Mouse (Mus musculus): Measurements from ENCODE around the gene Tjp2.
"Not testable (repeated sequence)": the region's sequence is repeated elsewhere in the genome, so short reads cannot be mapped to it uniquely, and the experiment has no call there.

The Tjp2 gene

DNA sequence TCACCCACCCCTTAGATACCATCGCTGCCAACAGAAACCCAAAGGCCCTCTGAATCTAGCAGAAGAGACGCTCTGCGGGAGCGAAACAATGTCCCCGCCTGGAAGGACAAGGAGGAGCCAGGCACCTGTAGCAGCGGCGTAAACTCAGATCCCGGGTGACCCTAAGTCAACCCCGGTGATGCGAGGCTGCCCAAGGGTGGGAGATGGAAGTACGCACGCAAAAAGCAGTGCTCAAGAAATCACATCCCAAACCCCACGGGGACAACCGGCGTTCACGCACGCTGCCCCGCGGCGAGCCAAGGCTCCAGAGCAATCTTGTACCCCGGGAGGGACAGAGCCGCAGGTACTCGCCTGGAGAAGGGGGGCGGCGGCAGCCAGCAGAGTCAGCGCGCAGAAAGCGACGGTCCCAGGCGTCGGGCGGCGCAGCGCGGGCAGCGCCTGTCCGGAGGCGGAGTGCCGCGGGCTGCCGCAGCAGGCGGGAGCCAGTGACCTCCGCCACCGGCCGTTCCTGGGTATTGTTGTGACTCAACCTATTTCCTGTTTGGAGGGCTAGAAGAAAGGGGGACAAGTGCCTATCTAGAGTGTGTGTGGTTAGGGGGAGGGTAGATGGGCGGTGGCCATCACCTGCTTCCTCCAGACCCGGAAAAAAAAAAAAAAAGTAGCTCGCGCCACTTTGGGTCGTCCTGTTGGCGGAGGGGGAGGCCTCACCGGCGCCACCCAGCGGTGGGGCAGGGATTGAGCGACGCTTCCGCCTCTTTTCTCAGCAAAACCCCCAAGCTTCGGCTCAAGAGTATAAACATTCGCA lies at the start of gene Tjp2:
Gene Tjp2, minus strand, starts transcription at position 531 of the 805 bp plus-strand sequence.
- peak; percentile 63 for DNase-seq

DNA sequence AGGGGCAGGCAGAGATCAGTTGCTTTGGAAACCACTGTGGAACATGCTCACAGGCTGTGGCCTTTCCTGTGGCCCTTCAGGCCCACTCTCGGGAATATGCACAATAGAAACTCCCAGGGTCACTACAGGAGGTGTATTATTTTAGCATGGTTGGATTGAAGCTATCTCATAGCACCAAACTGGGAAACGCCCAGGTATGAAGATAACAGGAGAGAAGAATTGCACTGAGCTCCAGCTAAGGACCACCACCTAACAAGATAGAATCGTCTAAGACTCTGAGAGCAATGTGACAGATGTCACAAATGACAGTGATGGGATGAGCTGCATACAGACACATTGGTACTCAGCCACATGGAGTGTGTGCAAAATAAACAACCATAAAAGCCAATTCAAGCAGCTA lies 49.5 kb upstream of the Tjp2 start:
- DNase-seq = no peak

GRCm38 (mm10) chr19:24271746-24272426 lies 47.1 kb upstream of the Tjp2 start:
- DNase-seq = peak; percentile 87

DNA sequence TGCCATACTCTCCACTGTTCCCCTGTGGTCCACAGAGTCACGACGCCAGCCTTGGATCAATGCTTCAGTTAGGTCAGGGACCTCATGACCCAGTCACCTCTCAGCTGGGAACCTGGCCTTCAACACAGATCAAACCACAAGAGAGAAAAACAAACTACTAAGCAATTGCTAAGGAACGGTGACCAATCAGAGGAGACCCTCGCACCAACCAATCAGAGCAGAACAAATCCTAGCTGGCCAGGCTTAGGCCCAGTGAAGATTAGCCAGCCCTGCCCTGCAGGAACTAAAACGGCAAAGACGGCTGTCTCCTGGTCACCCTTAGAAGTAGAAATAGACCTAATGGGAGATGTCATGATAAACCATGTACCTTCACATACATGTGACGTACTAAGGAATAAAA lies 46.5 kb upstream of the Tjp2 start:
- no peak for DNase-seq

- no peak for DNase-seq
Measured at GRCm38 (mm10) chr19:24268531-24268930, 43.7 kb upstream of the Tjp2 start.

DNA sequence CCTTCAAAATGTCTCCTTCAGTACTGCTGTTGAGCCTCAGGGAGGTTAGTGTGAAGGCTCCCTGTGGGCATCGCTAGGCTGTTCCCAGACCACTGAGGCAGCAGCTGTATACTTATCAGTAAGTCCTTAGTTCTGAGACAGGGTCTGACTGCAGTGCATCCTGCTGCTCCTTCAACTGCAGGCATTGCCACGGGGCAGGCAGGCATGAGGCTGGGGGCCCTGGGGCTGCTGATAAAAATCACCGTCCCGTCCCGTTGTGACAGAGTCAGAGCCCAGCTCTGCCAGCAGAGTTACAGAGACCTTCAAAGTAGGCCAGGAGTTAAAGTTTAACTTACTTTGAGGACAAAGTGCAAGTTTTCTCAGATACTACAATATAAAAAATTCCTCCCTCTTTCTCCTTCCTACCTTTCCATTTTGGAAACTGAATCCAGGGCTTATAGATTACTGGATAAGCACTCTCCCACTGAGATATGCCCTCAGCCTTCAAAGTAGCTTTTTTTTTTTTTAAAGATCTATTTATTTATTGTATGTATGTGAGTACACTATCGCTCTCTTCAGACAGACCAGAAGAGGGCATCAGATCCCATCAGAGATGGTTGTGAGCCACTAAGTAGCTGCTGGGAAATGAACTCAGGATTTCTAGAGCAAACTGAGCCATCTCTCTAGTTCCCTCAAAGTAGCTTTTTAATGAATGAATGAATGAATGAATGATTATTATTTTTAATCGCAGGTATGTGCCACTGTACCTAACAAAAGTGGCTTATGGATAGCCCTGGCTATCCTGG lies 41.4 kb upstream of the Tjp2 start:
- no peak for DNase-seq

DNA sequence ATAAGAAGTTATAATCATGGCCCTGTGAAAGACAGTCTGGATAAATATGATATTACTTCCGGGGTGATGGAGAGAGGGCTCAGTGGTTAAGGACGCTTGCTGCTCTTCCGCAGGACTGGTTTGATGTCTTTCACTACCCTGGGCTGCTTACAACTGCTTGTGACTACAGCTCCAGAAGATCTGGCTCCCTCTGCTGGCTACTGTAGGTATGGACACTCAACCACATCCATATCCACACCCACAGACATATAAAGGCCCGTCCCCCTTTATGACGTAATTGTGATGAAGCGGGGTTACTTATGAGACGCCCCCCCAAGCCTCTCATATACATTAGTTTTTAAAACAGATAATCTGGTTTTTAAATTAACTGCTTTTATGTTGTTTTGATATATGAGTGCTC lies 40.2 kb upstream of the Tjp2 start:
- peak; percentile 86 for DNase-seq

GRCm38 (mm10) chr19:24262736-24263135 lies 37.9 kb upstream of the Tjp2 start:
- DNase-seq = no peak

DNA sequence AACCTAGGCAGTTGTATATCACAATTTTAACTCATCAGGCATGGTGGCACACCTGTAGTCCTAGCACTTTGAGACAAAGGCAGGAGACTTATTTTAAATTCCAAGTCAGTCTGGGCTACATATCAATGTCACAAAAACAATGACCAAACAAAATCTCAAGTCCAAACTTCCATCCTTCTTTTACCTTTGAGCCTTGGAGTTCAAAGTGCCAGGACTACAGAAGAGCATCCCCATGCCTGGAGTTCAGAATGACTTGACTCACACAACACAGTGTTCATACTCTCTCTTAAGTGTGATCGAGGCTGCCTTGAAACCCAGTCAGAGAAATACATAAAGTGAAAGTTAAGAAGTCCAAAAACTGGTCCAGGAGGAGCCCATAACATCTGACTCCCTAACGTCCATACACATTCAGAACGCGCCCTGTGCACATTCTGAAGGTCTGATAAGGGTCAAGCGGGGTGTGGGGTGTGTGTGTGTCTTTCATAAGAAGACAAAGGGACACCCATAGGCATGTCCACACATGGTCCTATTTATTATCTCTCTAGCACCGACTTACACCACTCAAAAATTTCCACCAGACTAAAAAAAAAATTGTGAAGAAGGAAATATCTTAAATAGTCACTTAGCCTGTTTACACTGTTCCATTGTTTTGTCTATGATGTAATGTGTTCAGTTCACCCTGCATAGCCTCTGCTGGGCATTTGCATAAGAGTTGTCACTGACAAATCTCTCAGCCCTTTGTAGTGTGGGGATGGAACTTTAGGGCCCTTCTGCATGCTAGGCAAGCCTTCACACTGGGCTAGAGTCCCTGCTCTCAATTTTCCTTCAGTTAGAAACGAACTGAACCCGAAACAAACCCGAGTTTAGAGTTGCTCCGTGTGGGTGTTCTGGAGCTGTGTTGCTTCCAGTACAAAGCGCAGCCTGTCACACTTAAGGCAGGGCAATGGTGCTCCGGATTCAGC lies 34.8 kb upstream of the Tjp2 start:
- DNase-seq = no peak

DNA sequence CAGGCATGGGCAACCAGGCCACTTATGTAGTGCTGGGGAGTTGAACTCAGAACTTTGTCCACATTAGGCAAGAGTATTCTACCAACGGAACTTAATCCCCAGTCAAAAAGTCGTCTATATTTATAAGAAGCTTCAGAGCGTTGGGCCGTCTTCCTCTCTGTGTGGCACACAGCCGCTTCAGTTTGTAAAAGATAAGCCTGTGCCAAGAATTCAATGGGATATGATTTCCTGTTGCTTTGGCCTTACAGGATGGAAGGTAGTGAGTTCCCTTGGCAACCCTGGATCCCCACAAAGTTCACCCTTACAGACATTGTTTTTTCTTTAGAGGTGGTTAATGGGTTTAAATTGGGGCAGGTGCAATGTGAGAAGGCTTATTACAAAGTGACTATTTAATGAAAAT lies 33.5 kb upstream of the Tjp2 start:
- DNase-seq = no peak

DNA sequence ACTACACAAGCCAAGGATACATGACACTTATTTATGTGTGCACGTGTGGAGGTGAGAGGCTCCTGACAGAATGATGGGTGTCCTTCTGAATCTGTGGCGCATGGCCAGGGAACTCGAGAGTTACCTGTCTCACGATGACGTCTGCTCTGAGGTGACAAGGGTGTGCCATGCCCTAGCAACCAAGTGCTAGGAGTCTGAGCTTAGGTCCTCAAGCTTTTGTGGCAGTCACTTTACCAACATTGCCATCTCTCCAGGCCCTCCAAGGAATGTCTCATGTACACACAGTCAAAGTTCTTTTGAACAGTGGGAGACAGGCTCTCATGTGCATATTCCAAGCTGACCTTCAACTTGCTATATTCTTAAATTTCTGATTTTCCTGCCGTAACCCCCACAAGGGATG lies 33.1 kb upstream of the Tjp2 start:
- no peak for DNase-seq

GRCm38 (mm10) chr19:24253657-24254260 lies 28.9 kb upstream of the Tjp2 start:
- DNase-seq = no peak

DNA sequence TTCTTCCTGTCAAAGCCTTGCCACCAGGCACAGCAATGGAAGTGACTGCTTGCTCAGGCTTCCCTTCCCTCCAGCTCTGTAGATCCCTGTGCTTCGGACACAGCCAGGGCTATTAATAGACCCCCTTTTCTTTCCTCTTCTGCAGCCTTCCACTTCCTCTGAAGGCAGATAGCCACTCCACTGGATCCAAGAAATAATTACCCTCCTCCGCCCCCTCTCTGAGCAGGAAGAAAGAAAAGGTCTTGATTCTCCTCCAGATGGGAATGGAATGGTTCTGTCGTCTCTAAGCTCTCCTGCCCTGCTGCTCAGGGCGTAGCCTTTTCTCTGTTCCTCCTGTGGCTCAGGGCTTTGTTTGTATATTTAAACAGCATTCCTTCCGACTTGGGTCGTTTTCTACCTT lies 27.0 kb upstream of the Tjp2 start:
- DNase-seq = no peak

GRCm38 (mm10) chr19:24243340-24243739 lies 18.5 kb upstream of the Tjp2 start:
- no peak for DNase-seq

DNA sequence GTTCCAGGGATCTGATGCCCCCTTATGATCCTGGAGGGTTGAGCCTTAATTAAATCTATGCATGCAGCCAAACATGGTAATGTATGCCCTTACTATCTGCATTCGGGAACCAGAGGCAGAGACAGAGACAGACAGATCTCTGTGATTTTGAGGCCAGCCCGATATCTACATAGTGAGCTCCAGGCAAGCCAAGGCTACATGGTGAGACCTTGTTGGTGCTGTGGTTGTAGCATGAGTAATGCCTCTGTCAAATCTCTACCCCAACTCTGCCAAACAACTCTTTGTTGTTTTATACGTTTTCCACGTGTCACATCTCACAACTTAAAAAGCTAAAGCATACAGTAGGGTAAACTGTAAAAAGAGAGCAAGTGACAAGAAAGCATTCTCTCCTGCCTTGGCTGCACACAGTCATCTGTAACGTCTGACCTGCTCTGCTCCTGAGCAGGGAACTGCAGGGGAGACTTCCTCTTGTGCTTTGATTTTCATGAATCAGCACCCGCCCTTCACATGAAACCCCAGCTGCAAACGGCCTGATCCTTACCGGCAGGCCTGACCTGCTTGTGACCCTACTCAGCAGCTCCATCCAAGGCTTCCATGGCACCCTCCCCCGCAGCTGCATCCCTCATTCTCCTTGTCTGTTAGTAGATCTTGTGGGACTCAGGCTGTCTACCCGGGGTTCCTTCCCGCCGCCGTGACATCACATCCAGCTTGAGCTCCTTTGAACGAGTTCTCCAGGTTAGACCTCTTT lies 17.1 kb upstream of the Tjp2 start:
- no peak for DNase-seq

DNA sequence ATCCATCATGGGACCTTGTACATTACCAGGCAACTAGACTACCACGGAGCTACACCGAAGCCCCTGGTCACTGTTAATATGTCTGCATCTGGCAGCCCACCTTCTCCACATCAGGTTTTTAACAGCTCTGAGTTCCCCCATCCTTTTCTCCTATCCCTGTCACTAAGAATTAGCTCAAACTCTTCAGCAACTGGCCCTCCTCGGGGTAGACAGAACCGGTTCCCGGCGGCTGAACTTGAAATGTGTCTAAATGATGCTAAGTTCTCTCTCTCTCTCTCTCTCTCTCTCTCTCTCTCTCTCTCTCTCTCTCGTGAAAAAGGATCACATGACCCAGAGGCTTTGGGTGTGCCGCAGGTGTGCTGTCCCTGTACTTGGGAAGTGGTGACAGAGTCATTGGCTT lies 16.4 kb upstream of the Tjp2 start:
- DNase-seq = no peak

- DNase-seq = no peak
Measured at GRCm38 (mm10) chr19:24238011-24238410, 13.2 kb upstream of the Tjp2 start.

- not testable (repeated sequence) for DNase-seq
Measured at GRCm38 (mm10) chr19:24232356-24232755, 7.5 kb upstream of the Tjp2 start.

GRCm38 (mm10) chr19:24225305-24225696 lies 471 bp upstream of the Tjp2 start:
- DNase-seq = peak; percentile 36

- no peak for DNase-seq
Measured at GRCm38 (mm10) chr19:24223851-24224251, 979 bp downstream of the Tjp2 start.

DNA sequence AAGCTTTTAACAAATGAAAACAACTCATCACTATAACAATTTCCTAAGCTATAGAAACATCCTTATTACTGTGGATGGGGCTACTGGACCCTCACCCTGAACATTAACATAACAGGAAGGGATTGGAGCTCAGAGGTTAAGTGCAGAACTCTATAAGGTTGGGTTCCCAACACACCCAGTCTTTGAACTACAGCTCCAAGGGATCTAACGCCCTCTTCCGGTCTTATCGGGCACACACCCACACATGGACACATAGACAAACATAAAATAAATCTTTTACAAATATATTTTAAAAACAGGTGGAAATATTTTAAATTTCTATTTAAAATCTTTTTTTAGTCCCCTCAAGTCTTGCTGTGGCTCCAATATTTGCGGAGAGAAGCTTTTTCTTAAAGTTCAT lies 3.4 kb downstream of the Tjp2 start:
- no peak for DNase-seq

Measured in thymus, postnatal 4 days (tissue).